Mouse (Mus musculus): ENCODE measurements around the gene Elf3. TPM values are rescaled to one million over a fixed set of nuclear protein-coding genes. Genes with fewer than 3 reads are reported as not detected.

Elf3 gene
- total RNA-seq (2021) = not detected

GRCm38 (mm10) chr1:135258380-135259127 lies at the start of gene Elf3:
Gene Elf3 (minus strand): TSS chr1:135258568.
- intact Hi-C loops (cut with DNase I) = loop anchor here (2.0 kb wide), 2 partner anchors 86 to 110 kb away; no protein-coding TSS in a partner anchor
- no peak for DNase-seq (ENCODE audit: low spot score)

GRCm38 (mm10) chr1:135290908-135291307 lies 32.5 kb upstream of the Elf3 start:
- intact Hi-C loops (cut with DNase I) = no loop called here
- no peak for DNase-seq (ENCODE audit: low spot score)

DNA sequence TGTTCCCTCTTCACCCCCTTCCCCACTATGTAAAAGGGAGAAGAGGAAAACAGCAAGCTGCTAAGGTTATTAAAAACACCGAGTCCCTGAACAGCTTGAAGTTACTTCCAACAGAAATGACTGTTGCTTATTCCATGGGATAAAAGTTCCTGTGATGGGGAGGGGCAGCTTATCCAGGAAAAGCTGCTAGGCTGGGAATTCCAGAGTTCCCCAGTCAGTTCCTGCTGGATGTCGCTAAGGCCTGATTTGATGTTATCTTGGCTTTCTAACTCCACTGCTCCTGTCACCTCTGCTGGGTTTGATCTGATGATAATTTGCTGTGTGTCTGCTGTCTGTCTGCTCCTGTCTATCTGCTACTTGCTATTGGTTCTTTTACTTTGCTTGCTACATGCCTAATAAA lies 27.9 kb upstream of the Elf3 start:
- intact Hi-C loops (cut with DNase I) = no loop called here
- no peak for DNase-seq (ENCODE audit: low spot score)

DNA sequence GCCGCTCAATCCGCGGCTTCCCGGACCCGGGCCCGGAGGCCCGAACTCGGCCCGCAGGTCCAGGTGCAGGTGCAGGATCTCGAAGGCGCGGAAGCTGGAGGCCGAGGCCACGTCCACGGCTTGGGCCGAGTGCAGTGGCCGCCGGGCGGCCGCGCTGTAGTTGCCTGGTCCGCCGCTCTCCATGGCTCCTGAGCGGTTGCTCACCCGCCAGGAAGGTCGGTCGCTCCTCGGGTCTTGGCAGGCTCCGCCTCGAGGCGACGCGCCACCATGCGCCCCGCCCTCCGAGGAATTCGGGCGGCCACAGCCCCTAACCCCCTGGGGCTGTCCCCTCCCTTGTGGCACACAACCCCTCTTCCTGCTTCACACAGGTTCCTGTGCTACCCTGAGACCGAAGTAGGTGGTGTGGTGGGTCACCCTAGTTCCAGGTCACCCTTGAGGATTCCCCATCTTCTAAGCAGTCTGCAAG lies 25.5 kb upstream of the Elf3 start, which contains the start of gene Rnpep:
TSS of gene Rnpep (minus strand) at position 259 of the 466 bp plus-strand sequence.
- peak; percentile 67 for DNase-seq (ENCODE audit: low spot score)
- intact Hi-C loops (cut with DNase I) = loop anchor here (2.0 kb wide), 1 partner anchor 29 kb away; the partner anchor contains the start of gene Timm17a

DNA sequence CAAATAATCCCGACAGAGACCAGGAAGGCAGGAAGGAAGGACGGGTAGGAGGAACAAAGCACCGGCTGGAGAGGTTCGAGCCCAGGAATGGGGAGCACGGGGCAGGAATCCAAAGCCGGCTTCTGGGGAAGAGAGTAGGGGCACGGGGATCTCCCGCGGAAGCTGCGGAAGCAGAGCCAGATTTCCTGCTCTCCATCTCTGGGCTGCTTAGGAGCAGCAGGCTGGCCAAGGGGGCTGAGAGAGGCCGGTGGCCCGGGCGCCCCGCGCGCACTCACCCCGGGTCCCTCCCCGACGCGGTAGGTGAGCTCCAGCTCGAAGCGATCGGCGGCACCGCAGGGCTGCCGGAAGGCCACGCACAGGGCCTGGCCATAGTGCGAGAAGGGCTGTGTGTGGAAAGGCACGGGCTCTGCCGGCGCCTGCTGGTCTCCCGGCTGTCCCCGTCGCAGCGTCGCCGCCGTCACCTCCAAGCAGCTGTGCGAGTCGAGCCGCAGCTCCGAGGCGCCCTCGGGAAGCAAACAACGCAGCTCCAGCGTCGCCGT lies 25.0 kb upstream of the Elf3 start:
- no peak for DNase-seq (ENCODE audit: low spot score)
- intact Hi-C loops (cut with DNase I) = loop anchor here (2.0 kb wide), 1 partner anchor 29 kb away; the partner anchor contains the start of gene Timm17a

- peak; percentile 23 for DNase-seq (ENCODE audit: low spot score)
- intact Hi-C loops (cut with DNase I) = loop anchor here (2.0 kb wide), 1 partner anchor 30 kb away; the partner anchor contains the start of gene Timm17a
These were observed 24.3 kb upstream of the Elf3 start for GRCm38 (mm10) chr1:135282536-135283286.

DNA sequence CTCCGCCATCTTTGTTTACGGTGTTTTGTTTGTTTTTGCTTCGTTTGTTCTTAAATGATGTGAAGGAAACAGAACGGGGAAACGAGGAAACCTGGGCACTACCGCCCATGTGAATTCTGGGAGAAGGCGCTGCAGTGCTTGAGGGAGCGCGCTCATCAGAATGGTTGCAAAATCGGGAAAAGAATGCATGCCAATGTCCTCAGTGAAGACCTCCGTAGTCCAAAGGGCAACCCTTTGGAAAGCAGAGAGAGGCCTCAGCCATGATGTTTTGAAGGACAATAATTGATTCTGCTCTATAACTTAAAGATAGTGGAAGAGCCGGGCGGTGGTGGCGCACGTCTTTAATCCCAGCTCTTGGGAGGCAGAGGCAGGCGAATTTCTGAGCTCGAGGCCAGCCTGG lies 23.5 kb upstream of the Elf3 start:
- DNase-seq (ENCODE audit: low spot score) = no peak

GRCm38 (mm10) chr1:135280646-135281045 lies 22.3 kb upstream of the Elf3 start:
- intact Hi-C loops (cut with DNase I) = no loop called here
- DNase-seq (ENCODE audit: low spot score) = peak; percentile 35

More for the DNA sequence above, 23.5 kb upstream of the Elf3 start:
- intact Hi-C loops (cut with DNase I) = loop anchor here (2.0 kb wide), 1 partner anchor 31 kb away; the partner anchor contains the start of gene Timm17a

- DNase-seq (ENCODE audit: low spot score) = no peak
- intact Hi-C loops (cut with DNase I) = no loop called here
These were observed 13.0 kb upstream of the Elf3 start for GRCm38 (mm10) chr1:135271371-135271770.

GRCm38 (mm10) chr1:135267663-135268446 lies 9.5 kb upstream of the Elf3 start:
- intact Hi-C loops (cut with DNase I) = no loop called here
- no peak for DNase-seq (ENCODE audit: low spot score)

GRCm38 (mm10) chr1:135265834-135266233 lies 7.5 kb upstream of the Elf3 start:
- DNase-seq (ENCODE audit: low spot score) = no peak
- intact Hi-C loops (cut with DNase I) = no loop called here

- intact Hi-C loops (cut with DNase I) = no loop called here
- DNase-seq (ENCODE audit: low spot score) = no peak
These were observed 4.9 kb upstream of the Elf3 start for GRCm38 (mm10) chr1:135263316-135263715.

DNA sequence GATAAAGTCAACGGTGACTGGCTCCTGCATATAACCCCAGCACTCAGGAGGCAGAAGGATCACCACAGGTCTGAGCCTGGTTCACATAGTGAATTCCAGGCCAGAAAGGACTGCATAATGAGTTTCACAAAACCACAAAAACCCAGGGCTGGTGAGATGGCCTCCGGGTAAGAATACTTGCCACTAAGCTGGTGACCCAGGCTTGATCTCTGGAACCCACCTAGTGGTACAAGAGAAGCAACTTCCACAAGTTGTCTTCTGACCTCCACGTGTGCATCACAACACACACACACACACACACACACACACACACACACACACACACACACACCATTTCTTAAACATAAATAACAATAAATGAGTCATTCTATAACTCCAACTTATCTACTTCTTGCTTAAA lies 4.0 kb upstream of the Elf3 start:
- intact Hi-C loops (cut with DNase I) = no loop called here
- no peak for DNase-seq (ENCODE audit: low spot score)

DNA sequence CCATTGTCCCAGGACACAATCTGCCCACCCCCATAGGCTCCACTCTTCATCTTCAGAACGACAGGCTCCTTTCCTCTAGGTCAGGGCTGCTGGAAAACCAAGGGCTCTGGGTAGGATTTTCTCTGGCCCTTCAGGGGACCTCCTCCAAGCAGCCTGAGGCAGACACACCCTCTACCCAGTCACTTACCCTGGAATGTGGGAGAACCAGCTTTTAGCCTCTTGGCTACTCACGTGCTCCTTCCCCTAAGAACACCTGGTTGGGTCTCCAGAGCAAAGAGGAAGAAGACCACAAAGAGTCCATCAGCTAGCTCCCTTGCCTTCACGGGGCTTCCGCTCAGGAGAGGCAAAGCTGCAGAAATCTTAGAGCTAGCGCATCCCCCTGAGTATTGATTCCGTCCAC lies 2.6 kb upstream of the Elf3 start:
- DNase-seq (ENCODE audit: low spot score) = no peak
- intact Hi-C loops (cut with DNase I) = no loop called here

DNA sequence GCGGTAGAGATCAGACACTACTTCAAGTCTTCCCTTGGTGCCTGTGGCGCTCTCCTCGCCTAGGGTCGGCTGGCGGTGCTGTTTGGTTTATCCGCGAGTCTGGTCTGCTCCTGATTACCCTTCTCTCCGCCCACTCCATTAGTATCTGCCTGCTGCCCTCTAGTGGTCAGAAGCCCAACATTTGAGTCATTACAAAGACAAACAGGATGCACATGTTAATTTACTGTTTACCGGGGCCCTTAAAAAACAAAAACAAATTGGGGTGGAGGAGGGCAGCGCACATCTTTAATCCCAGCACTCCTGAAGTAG lies 714 bp upstream of the Elf3 start:
- intact Hi-C loops (cut with DNase I) = loop anchor here (2.0 kb wide), 2 partner anchors 86 to 110 kb away; no protein-coding TSS in a partner anchor
- peak; percentile 38 for DNase-seq (ENCODE audit: low spot score)

DNA sequence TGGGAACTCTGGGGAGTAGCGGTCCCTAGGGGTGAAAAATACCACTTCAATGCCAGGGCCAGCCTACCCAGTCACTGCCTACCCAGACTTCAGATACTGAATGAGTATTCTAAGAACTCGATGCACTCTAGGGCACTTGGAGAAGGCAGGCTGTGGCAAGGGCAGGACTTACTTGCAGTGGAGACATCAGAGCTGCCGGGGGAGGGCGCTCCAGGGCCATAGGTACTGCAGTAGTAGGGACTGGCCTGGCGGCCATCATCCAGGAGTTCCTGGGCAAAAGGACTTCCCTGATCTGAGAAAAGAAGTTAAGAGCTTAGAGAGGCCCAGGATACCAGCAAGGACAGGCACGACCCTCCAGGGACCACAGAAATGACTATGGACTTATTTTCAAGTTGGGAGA lies 2.1 kb downstream of the Elf3 start:
- no peak for DNase-seq (ENCODE audit: low spot score)
- intact Hi-C loops (cut with DNase I) = no loop called here

GRCm38 (mm10) chr1:135252854-135253253 lies 5.5 kb downstream of the Elf3 start:
- intact Hi-C loops (cut with DNase I) = no loop called here

GRCm38 (mm10) chr1:135251405-135251804 lies 7.0 kb downstream of the Elf3 start:
- intact Hi-C loops (cut with DNase I) = no loop called here
- no peak for DNase-seq (ENCODE audit: low spot score)

More at GRCm38 (mm10) chr1:135252854-135253253, 5.5 kb downstream of the Elf3 start:
- no peak for DNase-seq (ENCODE audit: low spot score)

DNA sequence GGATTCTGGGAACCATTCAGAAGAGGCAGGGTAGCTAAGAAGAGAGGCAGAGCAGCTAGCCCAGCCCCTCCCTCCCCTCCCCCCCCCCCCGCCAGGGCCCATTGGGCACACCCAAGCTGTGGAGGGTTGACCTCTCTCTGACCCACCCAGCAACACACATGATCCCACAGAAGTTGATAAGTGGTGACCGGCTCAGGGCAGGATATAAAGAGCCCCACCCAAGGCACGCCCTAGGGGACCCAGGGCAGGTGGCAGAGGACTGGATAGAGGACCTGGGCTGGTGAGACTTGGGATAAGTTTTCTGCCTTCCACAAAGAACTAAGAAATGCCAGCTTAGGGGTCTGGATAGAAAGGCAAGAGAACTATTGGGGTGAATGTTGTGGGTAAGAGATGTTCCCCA lies 7.7 kb downstream of the Elf3 start:
- no peak for DNase-seq (ENCODE audit: low spot score)
- intact Hi-C loops (cut with DNase I) = no loop called here

DNA sequence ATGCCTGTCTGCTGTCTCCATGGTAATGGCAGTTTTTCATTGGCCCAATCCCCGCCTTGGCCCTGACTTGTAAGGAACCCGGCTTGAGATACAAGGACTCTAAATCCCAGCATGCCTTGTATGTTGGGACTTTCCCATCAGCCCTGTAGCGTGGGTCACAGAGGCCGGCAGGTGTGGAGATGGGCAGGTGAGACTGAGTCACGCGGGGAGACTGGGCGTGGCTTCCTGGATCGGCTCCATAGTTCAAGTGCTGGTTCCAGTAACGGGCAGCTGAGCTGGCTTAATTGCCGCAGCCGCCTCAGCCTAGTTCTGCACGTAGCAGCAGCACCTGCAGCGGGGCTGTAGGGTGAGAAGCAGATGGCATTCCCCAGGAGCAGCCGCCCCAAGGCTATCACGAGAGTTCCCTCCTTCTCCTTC lies 9.9 kb downstream of the Elf3 start:
- no peak for DNase-seq (ENCODE audit: low spot score)
- intact Hi-C loops (cut with DNase I) = loop anchor here (1.0 kb wide), 1 partner anchor 97 kb away; no protein-coding TSS in a partner anchor
